Mouse (Mus musculus): ENCODE results near the gene Fhit. TPM values are rescaled to one million over a fixed set of nuclear protein-coding genes. Genes with fewer than 3 reads are reported as not detected.

The Fhit gene
- polyA plus RNA-seq, 1 experiment from 2014 or later = 8.0 TPM

DNA sequence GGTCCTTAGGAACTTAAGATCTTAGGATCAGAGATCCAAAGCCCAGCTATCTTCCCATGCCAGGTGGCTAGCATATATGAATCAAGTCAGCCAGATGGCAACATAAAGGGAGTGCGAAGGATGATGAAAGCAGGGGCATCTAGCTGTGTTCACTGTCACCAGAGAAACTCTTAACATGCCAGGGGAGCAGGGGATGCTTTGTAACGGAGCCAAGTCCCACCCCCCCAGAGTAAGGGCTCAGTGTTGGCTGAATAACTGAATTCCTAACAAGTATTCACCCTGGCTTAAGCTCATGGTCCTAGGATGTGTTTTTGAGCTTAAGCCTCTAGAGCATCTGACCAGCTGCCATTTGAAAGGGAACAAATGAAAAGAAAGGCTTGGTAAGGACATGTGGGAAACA is 1139.5 kb downstream of the Fhit start:
- H3K27me3 ChIP-seq = no peaks in the 10 kb centered on the region
- H3K9me3 ChIP-seq = no peaks in the 10 kb centered on the region
- no peaks in the 10 kb centered on the region for H3K36me3 ChIP-seq
- WGBS = 59% methylated on average over 2 of the region's 2 CpGs
- H3K4me1 ChIP-seq (replicated peaks) = peaks cover 11% of the 10 kb centered on the region; the same call in 1 of the 2 replicates
- ATAC-seq (ENCODE audit: low FRiP score) = peak; percentile 63
- H3K4me3 ChIP-seq = no peak overlapping the region
- H3K4me2 ChIP-seq = no peak overlapping the region
- no peak overlapping the region for H3K9ac ChIP-seq
- H3K27ac ChIP-seq = no peak overlapping the region

DNA sequence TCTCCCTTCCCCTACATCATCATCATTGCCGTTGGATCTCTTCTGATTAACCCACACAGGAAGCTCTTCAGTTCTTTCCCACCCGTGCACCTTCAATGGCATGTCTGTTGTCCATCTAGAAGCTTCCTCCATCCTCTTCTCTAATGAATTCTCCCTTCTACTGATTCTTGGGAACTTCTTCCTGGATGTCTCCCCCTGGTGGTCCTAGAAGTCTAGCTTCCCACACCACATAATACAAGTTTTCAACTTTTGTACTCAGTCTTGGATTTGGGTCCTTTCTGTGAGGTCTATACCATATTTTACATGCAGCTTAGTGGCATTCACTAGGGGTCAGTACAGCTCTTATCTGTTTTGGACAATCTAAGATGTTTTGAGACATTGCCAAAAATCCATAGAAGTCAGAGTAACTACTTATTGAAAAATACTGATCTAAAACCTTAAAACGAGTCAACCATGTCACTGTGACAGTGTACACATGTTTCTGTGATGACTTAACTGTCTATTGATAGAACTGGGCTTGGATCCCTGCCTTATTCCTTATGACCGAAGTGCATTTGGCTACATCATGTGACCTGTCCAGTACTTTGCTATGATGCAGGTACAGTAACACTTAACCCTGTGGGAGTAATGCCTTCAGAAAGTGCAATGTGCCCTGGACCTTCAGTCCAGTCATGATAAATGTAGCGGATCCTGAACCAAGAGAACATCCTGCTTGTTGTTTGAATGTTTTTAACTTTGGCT is 1141.3 kb downstream of the Fhit start:
- 90% methylated on average over 5 of the region's 5 CpGs for WGBS
- no peak overlapping the region for H3K4me3 ChIP-seq

DNA sequence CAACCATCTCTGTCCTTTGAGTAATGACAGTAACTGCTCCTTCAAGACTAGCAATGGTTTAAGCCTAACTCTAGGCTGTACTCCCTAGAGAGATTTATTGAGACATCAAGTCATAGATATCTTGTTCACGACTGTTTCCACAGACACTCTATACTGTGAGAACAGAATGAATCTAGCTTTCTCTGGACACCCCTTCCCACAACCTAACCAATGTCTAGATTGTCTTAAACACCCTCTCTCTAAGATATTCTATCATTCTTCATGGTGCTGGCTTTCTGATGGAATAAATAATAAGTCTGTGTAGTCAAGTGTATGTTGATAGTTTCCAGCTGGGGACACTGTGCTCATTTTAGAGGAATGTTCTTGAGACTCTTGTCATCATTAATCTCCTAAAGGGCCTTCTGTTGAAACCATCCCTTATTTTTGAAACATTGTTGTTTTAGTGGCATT is 1148.0 kb downstream of the Fhit start:
- no peaks in the 10 kb centered on the region for H3K27me3 ChIP-seq
- H3K9ac ChIP-seq = no peak overlapping the region
- 87% methylated on average over 1 of the region's 1 CpGs for WGBS
- ATAC-seq (ENCODE audit: low FRiP score) = no peak
- H3K36me3 ChIP-seq = no peaks in the 10 kb centered on the region
- no peaks in the 10 kb centered on the region for H3K9me3 ChIP-seq
- no peak overlapping the region for H3K27ac ChIP-seq
- H3K4me1 ChIP-seq (replicated peaks) = no peaks in the 10 kb centered on the region
- no peak overlapping the region for H3K4me2 ChIP-seq
- no peak overlapping the region for H3K4me3 ChIP-seq

More for the DNA sequence above, 1141.3 kb downstream of the Fhit start:
- Histone ChIP-seq H3K36me3 (no peaks in the 10 kb centered on the region), H3K4me2 (no peak overlapping the region), H3K27ac (no peak overlapping the region), H3K27me3 (no peaks in the 10 kb centered on the region), H3K4me1 (replicated peaks) (peaks cover 11% of the 10 kb centered on the region; the same call in 1 of the 2 replicates), H3K9me3 (no peaks in the 10 kb centered on the region), H3K9ac (no peak overlapping the region)
- ATAC-seq (ENCODE audit: low FRiP score) = no peak

DNA sequence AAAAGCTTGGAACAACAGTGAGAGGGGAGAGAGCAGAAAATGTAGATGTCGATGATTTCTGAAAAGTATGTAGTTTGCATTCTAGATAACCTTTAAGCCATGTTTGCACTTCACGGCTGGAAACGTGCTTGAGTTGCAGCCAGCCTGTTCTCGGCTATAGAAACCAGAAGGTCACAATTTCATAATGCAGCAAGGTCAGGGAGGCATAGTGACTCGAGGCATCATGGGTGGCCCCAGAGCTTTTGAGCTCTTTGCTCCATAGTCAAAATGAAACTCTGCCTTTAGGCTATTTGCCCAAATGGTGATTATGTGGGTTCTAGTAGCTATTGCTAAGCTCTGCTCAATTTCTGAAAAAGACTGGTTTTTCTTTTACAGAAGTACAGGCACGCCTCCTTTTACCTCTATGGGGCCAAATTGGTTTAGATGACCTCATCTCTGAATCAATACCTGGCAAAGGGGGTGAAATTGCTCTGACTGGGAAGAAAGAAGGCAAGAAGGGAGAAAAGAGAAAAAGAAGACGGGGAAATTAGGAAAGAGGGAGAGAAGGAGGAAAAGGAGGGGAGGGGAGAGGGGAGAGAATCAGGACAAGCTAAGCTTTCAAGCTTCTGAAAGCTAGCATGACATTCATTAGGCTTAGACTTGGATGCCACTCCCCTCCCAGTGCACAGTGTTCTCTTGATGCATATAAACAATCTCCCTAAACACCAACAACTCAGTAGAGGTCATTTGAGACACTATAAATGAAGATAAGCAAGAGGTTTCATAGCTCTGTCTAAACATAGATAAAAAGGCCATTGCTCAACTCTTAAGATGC is 1148.6 kb downstream of the Fhit start:
- no peaks in the 10 kb centered on the region for H3K36me3 ChIP-seq
- ATAC-seq (ENCODE audit: low FRiP score) = no peak
- WGBS = 60% methylated on average over 7 of the region's 7 CpGs

DNA sequence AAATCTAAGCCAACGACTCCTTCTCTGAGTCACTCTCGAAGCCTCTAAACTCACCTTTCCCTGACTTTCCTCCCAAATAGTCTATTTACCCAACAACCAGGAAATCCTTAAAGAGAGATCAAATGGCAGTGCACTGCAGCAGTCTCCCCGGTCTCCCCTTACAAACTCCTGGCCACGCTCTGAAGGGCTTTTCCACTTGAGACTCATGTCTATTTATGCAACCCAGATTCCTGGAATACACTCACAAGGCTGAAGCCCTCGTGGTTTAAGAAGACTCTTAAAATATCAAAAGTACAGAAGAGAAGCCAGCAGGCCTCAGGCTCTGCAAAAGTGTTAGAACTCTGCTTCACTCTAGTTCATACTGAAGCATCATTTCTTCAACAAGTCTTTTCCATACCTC is 1155.6 kb downstream of the Fhit start:
- H3K9me3 ChIP-seq = no peaks in the 10 kb centered on the region
- WGBS = 77% methylated on average over 5 of the region's 5 CpGs
- H3K4me3 ChIP-seq = no peak overlapping the region
- H3K36me3 ChIP-seq = no peaks in the 10 kb centered on the region
- no peaks in the 10 kb centered on the region for H3K27me3 ChIP-seq
- no peak for ATAC-seq (ENCODE audit: low FRiP score)
- H3K4me2 ChIP-seq = no peak overlapping the region
- no peak overlapping the region for H3K27ac ChIP-seq
- no peak overlapping the region for H3K9ac ChIP-seq
- 0 out of 2 replicates have a peak, but pooled peaks cover 2% of the 10 kb centered on the region for H3K4me1 ChIP-seq (replicated peaks)

More for the DNA sequence above, 1148.6 kb downstream of the Fhit start:
- Histone ChIP-seq H3K9ac (no peak overlapping the region), H3K9me3 (no peaks in the 10 kb centered on the region), H3K27me3 (no peaks in the 10 kb centered on the region), H3K27ac (no peak overlapping the region), H3K4me3 (no peak overlapping the region), H3K4me1 (replicated peaks) (no peaks in the 10 kb centered on the region), H3K4me2 (no peak overlapping the region)

DNA sequence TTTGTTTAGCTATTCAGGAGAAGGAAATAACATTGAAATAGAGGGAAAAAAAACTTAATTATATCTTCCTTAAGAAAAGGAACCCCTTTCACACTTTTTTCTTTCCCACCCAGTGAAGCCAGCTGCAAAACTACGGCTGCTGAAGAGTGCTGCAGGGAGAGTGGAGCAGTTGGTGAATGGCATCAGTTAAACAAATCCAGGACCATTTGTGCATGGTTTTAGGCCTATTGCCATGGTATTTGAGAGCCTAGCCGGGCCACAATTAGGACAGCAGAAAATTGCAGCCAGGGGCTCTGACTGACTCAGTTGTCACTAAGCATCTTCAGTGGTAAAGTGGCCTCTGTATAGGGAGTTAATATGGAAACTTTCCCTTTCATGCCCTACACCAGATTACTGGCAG is 1158.0 kb downstream of the Fhit start:
- Histone ChIP-seq H3K27me3 (no peaks in the 10 kb centered on the region), H3K9ac (no peak overlapping the region), H3K4me2 (no peak overlapping the region), H3K4me1 (replicated peaks) (0 out of 2 replicates have a peak, but pooled peaks cover 2% of the 10 kb centered on the region), H3K9me3 (no peaks in the 10 kb centered on the region), H3K27ac (0 out of 2 replicates have a peak overlapping the region, but pooled peaks have one; percentile 20), H3K4me3 (no peak overlapping the region), H3K36me3 (no peaks in the 10 kb centered on the region)
- ATAC-seq (ENCODE audit: low FRiP score) = no peak
- WGBS = 69% methylated on average over 2 of the region's 2 CpGs

DNA sequence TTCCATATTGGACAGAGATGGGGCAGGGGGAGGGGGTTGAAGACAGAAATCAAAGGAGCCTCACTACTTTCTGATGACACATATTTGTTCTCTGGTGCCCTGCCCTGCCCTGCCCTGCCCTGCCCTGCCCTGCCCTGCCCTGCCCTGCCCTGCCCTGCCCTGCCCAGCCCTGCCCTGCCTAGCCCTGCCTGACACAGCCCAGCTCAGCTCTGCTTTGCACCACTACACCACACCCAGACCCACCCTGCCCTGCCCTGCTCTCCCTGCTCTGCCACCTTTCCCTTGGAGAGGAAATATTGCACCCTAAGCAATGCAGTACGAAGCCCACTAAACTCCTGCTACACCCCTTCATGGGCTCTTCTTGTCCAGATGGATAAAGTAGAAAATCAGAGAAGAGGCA is 1171.2 kb downstream of the Fhit start:
- no peaks in the 10 kb centered on the region for H3K4me1 ChIP-seq (replicated peaks)
- no peaks in the 10 kb centered on the region for H3K27me3 ChIP-seq
- H3K27ac ChIP-seq = no peak overlapping the region
- H3K4me3 ChIP-seq = no peak overlapping the region
- no peaks in the 10 kb centered on the region for H3K36me3 ChIP-seq
- H3K9ac ChIP-seq = no peak overlapping the region
- no peaks in the 10 kb centered on the region for H3K9me3 ChIP-seq
- 92% methylated on average over 1 of the region's 1 CpGs for WGBS
- ATAC-seq (ENCODE audit: low FRiP score) = no peak
- H3K4me2 ChIP-seq = no peak overlapping the region

DNA sequence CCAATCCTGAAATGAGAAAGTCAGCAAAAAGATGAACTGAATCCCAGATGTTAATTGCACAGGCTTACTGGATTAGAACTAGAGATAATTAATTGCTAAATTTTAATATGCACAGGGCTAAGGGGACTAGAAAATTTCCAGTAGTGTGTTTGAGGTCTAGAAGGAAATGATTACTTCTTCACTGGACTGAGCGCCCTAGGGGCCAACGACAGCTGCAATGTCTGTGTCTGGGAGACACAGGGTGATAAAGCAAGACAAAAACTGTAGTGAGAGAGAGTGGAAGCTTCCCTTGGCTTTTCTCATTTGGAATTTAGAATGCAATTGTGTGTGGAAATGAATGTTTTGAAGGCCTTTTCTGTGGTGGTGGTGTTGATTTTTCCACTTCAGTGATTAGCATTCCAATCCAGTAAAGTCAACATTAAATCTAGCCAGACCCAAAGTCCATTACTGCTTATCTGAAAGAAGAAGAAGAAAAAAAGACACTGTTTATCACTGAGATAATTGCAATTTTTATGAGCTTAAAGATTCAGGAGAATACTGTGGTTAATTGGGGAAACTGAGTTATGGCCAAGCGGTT is 1184.8 kb downstream of the Fhit start:
- no peaks in the 10 kb centered on the region for H3K36me3 ChIP-seq
- no peaks in the 10 kb centered on the region for H3K27me3 ChIP-seq
- H3K9me3 ChIP-seq = no peaks in the 10 kb centered on the region
- H3K4me3 ChIP-seq = no peak overlapping the region
- no peak overlapping the region for H3K27ac ChIP-seq
- H3K4me2 ChIP-seq = no peak overlapping the region
- no peak overlapping the region for H3K9ac ChIP-seq
- no peaks in the 10 kb centered on the region for H3K4me1 ChIP-seq (replicated peaks)
- 58% methylated on average over 3 of the region's 3 CpGs for WGBS
- peak; percentile 52 for ATAC-seq (ENCODE audit: low FRiP score)

DNA sequence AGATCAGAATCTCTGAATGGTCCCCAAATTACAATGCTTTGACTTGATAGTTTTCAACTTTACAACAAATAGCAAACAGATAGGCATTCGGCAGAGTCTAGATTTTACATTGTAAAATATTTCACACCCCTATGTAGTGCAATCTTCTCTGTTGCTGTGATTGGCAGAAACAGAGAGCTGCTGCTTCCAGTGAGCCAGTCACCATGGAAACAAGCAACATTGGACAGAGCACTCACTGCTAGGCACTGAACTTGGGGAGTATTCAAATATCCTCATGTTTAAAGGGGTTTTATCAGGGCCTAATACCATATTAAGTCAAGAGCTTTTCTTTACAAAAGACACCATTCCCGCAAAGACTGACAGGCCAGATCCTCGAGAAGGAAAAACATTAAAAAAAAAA is 1187.4 kb downstream of the Fhit start:
- Histone ChIP-seq H3K9ac (no peak overlapping the region), H3K27me3 (no peaks in the 10 kb centered on the region), H3K4me3 (no peak overlapping the region), H3K27ac (no peak overlapping the region), H3K4me2 (no peak overlapping the region), H3K36me3 (no peaks in the 10 kb centered on the region), H3K4me1 (replicated peaks) (no peaks in the 10 kb centered on the region), H3K9me3 (no peaks in the 10 kb centered on the region)
- 44% methylated on average over 3 of the region's 3 CpGs for WGBS
- ATAC-seq (ENCODE audit: low FRiP score) = no peak

DNA sequence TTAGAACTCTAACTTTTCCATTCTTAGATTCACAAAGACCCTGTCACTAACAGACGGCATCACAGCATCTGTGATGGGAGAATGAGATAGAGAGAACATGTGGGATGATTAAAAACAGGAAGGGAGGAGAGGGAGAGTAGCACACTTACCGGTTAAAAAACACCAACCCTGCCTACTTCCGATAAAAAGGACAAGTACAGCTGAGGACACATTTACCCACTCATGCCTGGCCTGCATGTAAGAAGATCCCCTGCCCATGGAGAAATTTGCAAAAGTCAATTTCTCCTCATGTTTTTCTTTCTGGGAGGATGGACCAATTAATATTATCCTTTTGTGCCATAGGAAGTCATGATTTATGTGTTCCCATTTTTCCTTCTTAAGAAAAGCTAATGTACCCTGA is 1198.0 kb downstream of the Fhit start:
- no peaks in the 10 kb centered on the region for H3K4me1 ChIP-seq (replicated peaks)
- no peaks in the 10 kb centered on the region for H3K27me3 ChIP-seq
- H3K9ac ChIP-seq = no peak overlapping the region
- ATAC-seq (ENCODE audit: low FRiP score) = no peak
- no peak overlapping the region for H3K4me2 ChIP-seq
- H3K27ac ChIP-seq = no peak overlapping the region
- 90% methylated on average over 3 of the region's 3 CpGs for WGBS
- no peaks in the 10 kb centered on the region for H3K9me3 ChIP-seq
- H3K4me3 ChIP-seq = no peak overlapping the region
- H3K36me3 ChIP-seq = no peaks in the 10 kb centered on the region

DNA sequence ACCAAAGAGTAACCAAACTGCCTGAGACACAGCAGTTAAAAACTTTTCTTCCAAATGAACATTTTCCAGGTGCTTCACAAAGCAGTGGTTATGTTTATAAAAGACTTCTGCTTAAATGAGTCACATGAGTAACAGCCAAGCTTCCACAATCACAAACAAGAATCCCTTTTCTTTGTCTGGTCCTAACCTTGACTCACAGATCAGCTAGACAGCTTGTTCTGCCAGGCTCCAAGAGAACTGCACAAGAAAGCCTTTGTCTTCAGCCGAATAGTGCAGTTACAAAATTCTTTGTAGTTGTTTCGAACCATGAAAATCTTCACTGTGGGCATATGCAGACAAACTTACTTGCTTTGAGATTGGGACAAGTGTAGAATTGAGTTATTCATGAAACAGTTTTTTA is 1201.4 kb downstream of the Fhit start:
- H3K27ac ChIP-seq = no peak overlapping the region
- H3K27me3 ChIP-seq = no peaks in the 10 kb centered on the region
- 46% methylated on average over 2 of the region's 2 CpGs for WGBS
- no peaks in the 10 kb centered on the region for H3K9me3 ChIP-seq
- no peak overlapping the region for H3K4me2 ChIP-seq
- ATAC-seq (ENCODE audit: low FRiP score) = no peak
- no peaks in the 10 kb centered on the region for H3K4me1 ChIP-seq (replicated peaks)
- H3K4me3 ChIP-seq = no peak overlapping the region
- H3K36me3 ChIP-seq = no peaks in the 10 kb centered on the region
- no peak overlapping the region for H3K9ac ChIP-seq

DNA sequence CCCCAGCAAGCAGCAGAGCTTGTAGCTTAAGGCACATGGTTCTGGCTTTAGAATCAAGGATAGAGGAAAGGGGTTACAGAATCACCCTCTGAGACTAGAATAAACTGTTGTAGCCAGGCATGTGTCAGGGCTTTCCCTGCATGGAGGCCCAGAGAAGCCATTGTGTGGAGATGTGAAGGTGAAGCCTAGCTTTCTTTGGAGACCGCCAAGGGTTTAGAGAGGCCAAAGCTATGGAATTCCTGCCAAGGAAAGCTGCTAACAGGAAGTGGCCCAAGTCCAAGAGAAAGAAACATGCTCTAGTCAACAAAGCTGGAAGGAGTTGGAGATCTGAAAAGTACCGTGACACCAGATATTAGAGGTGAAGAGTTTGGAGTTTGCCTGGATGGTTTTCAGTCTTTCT is 1262.3 kb downstream of the Fhit start:
- H3K27me3 ChIP-seq = no peaks in the 10 kb centered on the region
- no peak overlapping the region for H3K9ac ChIP-seq
- H3K4me2 ChIP-seq = no peak overlapping the region
- no peak for ATAC-seq (ENCODE audit: low FRiP score)
- no peaks in the 10 kb centered on the region for H3K9me3 ChIP-seq
- 89% methylated on average over 2 of the region's 2 CpGs for WGBS
- H3K27ac ChIP-seq = no peak overlapping the region
- no peaks in the 10 kb centered on the region for H3K4me1 ChIP-seq (replicated peaks)
- H3K4me3 ChIP-seq = no peak overlapping the region
- no peaks in the 10 kb centered on the region for H3K36me3 ChIP-seq
